Mouse (Mus musculus): ENCODE results near the gene Nfkbib. TPM values are rescaled to one million over a fixed set of nuclear protein-coding genes. Genes with fewer than 3 reads are reported as not detected.

Nfkbib gene
- polyA plus RNA-seq, 1 experiment from 2014 or later, result 40.2 TPM

- no peaks in the 10 kb centered on the region for H3K9me3 ChIP-seq
- 80% methylated on average over 3 of the region's 3 CpGs for WGBS
- H3K27ac ChIP-seq, result no peak overlapping the region
- H3K9ac ChIP-seq, result no peak overlapping the region
- no peaks in the 10 kb centered on the region for H3K36me3 ChIP-seq
- no peak overlapping the region for H3K4me2 ChIP-seq (replicated peaks)
- H3K27me3 ChIP-seq (replicated peaks), result no peaks in the 10 kb centered on the region
- no peak for ATAC-seq
- peaks cover 29% of the 10 kb centered on the region for H3K4me1 ChIP-seq (replicated peaks)
- no peak overlapping the region for H3K4me3 ChIP-seq (replicated peaks)
These were observed 27.2 kb upstream of the Nfkbib start for GRCm38 (mm10) chr7:28794496-28794895.

GRCm38 (mm10) chr7:28793834-28794233 lies 26.5 kb upstream of the Nfkbib start:
- no peak overlapping the region for H3K27ac ChIP-seq
- H3K9me3 ChIP-seq, result no peaks in the 10 kb centered on the region
- H3K4me1 ChIP-seq (replicated peaks), result peaks cover 33% of the 10 kb centered on the region
- no peak for ATAC-seq
- H3K9ac ChIP-seq, result no peak overlapping the region
- 46% methylated on average over 2 of the region's 2 CpGs for WGBS
- H3K4me3 ChIP-seq (replicated peaks), result no peak overlapping the region
- H3K27me3 ChIP-seq (replicated peaks), result no peaks in the 10 kb centered on the region
- no peaks in the 10 kb centered on the region for H3K36me3 ChIP-seq
- no peak overlapping the region for H3K4me2 ChIP-seq (replicated peaks)

- no peak overlapping the region for H3K4me2 ChIP-seq (replicated peaks)
- no peaks in the 10 kb centered on the region for H3K27me3 ChIP-seq (replicated peaks)
- H3K36me3 ChIP-seq, result no peaks in the 10 kb centered on the region
- H3K9ac ChIP-seq, result no peak overlapping the region
- peaks cover 35% of the 10 kb centered on the region for H3K4me1 ChIP-seq (replicated peaks)
- ATAC-seq, result no peak
- no peak overlapping the region for H3K27ac ChIP-seq
- H3K4me3 ChIP-seq (replicated peaks), result no peak overlapping the region
- WGBS, result 75% methylated on average over 14 of the region's 14 CpGs
- no peaks in the 10 kb centered on the region for H3K9me3 ChIP-seq
These were observed 25.3 kb upstream of the Nfkbib start for GRCm38 (mm10) chr7:28792391-28793185.

- H3K36me3 ChIP-seq, result no peaks in the 10 kb centered on the region
- H3K27ac ChIP-seq, result no peak overlapping the region
- H3K27me3 ChIP-seq (replicated peaks), result no peaks in the 10 kb centered on the region
- no peaks in the 10 kb centered on the region for H3K9me3 ChIP-seq
- no peak overlapping the region for H3K4me3 ChIP-seq (replicated peaks)
- peaks cover 31% of the 10 kb centered on the region for H3K4me1 ChIP-seq (replicated peaks)
- H3K9ac ChIP-seq, result no peak overlapping the region
- no peak for ATAC-seq
- H3K4me2 ChIP-seq (replicated peaks), result no peak overlapping the region
These were observed 24.4 kb upstream of the Nfkbib start for GRCm38 (mm10) chr7:28791706-28792105.

GRCm38 (mm10) chr7:28790066-28790806 lies 22.9 kb upstream of the Nfkbib start:
- Histone ChIP-seq H3K4me2 (replicated peaks) (no peak overlapping the region), H3K36me3 (no peaks in the 10 kb centered on the region), H3K9ac (no peak overlapping the region), H3K27me3 (replicated peaks) (no peaks in the 10 kb centered on the region), H3K4me3 (replicated peaks) (no peak overlapping the region), H3K9me3 (no peaks in the 10 kb centered on the region), H3K27ac (no peak overlapping the region), H3K4me1 (replicated peaks) (peaks cover 22% of the 10 kb centered on the region)
- 0 out of 2 replicates have a peak, but pooled peaks have one; percentile 29 for ATAC-seq
- 56% methylated on average over 8 of the region's 8 CpGs for WGBS

GRCm38 (mm10) chr7:28789235-28789634 lies 21.9 kb upstream of the Nfkbib start:
- Histone ChIP-seq H3K4me3 (replicated peaks) (no peak overlapping the region), H3K36me3 (no peaks in the 10 kb centered on the region), H3K4me2 (replicated peaks) (no peak overlapping the region), H3K4me1 (replicated peaks) (peaks cover 22% of the 10 kb centered on the region), H3K9ac (no peak overlapping the region), H3K9me3 (no peaks in the 10 kb centered on the region), H3K27ac (peak overlapping the region; percentile 6; the same call in 1 of the 2 replicates), H3K27me3 (replicated peaks) (no peaks in the 10 kb centered on the region)
- WGBS, result 49% methylated on average over 3 of the region's 3 CpGs
- no peak for ATAC-seq

- H3K9me3 ChIP-seq, result no peaks in the 10 kb centered on the region
- WGBS, result 61% methylated on average over 5 of the region's 5 CpGs
- peak within 1 kb of the TSS; percentile 6; the same call in 1 of the 2 replicates for H3K27ac ChIP-seq
- no peaks in the 10 kb centered on the region for H3K36me3 ChIP-seq
- ATAC-seq, result no peak
- no peaks in the 10 kb centered on the region for H3K27me3 ChIP-seq (replicated peaks)
- no peak within 1 kb of the TSS for H3K4me3 ChIP-seq (replicated peaks)
- H3K4me1 ChIP-seq (replicated peaks), result peaks cover 22% of the 10 kb centered on the region
- no peak within 1 kb of the TSS for H3K4me2 ChIP-seq (replicated peaks)
- H3K9ac ChIP-seq, result no peak within 1 kb of the TSS
These were observed 21.2 kb upstream of the Nfkbib start, which contains the start of gene Rinl for GRCm38 (mm10) chr7:28788307-28789195. Gene Rinl, plus strand, starts transcription at chr7:28788969.

- no peak for ATAC-seq
- Histone ChIP-seq H3K9ac (no peak overlapping the region), H3K36me3 (no peaks in the 10 kb centered on the region), H3K9me3 (no peaks in the 10 kb centered on the region), H3K27me3 (replicated peaks) (no peaks in the 10 kb centered on the region), H3K4me3 (replicated peaks) (no peak overlapping the region), H3K4me2 (replicated peaks) (no peak overlapping the region), H3K4me1 (replicated peaks) (peaks cover 22% of the 10 kb centered on the region), H3K27ac (no peak overlapping the region)
- WGBS, result 94% methylated on average over 9 of the region's 9 CpGs
These were observed 20.6 kb upstream of the Nfkbib start for GRCm38 (mm10) chr7:28787884-28788283.

GRCm38 (mm10) chr7:28785161-28785560 lies 17.8 kb upstream of the Nfkbib start:
- Histone ChIP-seq H3K9me3 (no peaks in the 10 kb centered on the region), H3K36me3 (no peaks in the 10 kb centered on the region), H3K27me3 (replicated peaks) (no peaks in the 10 kb centered on the region), H3K27ac (no peak overlapping the region), H3K4me2 (replicated peaks) (no peak overlapping the region), H3K4me3 (replicated peaks) (no peak overlapping the region), H3K9ac (no peak overlapping the region), H3K4me1 (replicated peaks) (peaks cover 12% of the 10 kb centered on the region)
- no peak for ATAC-seq
- 81% methylated on average over 5 of the region's 5 CpGs for WGBS

GRCm38 (mm10) chr7:28781261-28781663 lies 13.9 kb upstream of the Nfkbib start:
- Histone ChIP-seq H3K9ac (no peak overlapping the region), H3K27me3 (replicated peaks) (no peaks in the 10 kb centered on the region), H3K4me1 (replicated peaks) (peaks cover 6% of the 10 kb centered on the region), H3K27ac (no peak overlapping the region), H3K9me3 (no peaks in the 10 kb centered on the region), H3K4me3 (replicated peaks) (no peak overlapping the region), H3K4me2 (replicated peaks) (no peak overlapping the region), H3K36me3 (no peaks in the 10 kb centered on the region)
- 90% methylated on average over 8 of the region's 8 CpGs for WGBS
- no peak for ATAC-seq

GRCm38 (mm10) chr7:28780857-28781256 lies 13.5 kb upstream of the Nfkbib start:
- Histone ChIP-seq H3K27me3 (replicated peaks) (no peaks in the 10 kb centered on the region), H3K27ac (peak overlapping the region; percentile 42; the same call in 1 of the 2 replicates), H3K4me2 (replicated peaks) (no peak overlapping the region), H3K4me1 (replicated peaks) (peaks cover 6% of the 10 kb centered on the region), H3K9me3 (no peaks in the 10 kb centered on the region), H3K4me3 (replicated peaks) (no peak overlapping the region), H3K36me3 (no peaks in the 10 kb centered on the region), H3K9ac (no peak overlapping the region)
- ATAC-seq, result no peak
- 73% methylated on average over 7 of the region's 7 CpGs for WGBS

Data from intestine, embryonic 15.5 days (tissue).